Mouse (Mus musculus): ENCODE measurements around the gene Lsamp. TPM values are rescaled to one million over a fixed set of nuclear protein-coding genes. Genes with fewer than 3 reads are reported as not detected.

The Lsamp gene
- total RNA-seq, 4 experiments from 2014 or later: 0.17 to 0.43 (median 0.28) TPM

DNA sequence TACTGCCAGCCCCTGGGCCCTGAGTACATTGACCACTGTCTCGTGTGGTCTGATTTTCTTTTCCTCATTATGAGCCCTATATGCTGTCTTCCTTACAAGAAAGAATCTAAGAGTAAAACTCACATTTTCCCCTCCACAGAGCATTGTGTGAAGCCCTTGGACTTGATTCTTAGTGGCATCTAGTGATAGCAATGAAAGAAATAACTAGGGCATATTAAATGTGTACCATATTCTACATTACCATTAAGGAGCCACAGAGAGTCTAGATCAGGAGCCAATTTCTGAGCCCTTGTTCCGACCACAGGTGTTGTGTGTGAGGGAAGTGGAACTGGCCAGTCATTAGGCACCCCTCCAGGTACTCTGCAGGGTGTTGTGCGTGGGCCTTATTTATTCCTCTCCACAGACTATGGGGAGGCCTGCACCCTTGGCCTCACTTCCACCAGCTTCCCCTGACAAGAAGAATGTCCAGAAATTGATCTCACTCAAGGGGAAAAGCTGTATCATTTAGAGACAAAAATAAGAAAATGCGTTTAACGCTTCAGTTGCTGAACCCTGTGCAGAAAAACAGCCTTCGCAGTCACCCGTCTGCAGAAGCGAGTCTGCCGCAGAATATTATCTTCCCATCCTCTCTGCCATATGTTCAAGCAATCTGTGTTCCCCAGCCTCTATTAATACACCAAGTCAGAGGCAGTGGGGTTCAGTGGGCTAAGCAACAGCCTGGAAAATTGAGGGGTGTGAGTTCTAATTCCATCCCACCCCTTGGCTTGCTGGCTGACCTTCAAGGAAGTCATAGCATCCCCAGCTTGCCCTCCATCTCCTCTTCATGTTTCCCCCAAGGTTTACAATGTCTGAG, 2032.9 kb downstream of the Lsamp start:
- no peak for DNase-seq (ENCODE audit: low spot score in 2 of 2)

DNA sequence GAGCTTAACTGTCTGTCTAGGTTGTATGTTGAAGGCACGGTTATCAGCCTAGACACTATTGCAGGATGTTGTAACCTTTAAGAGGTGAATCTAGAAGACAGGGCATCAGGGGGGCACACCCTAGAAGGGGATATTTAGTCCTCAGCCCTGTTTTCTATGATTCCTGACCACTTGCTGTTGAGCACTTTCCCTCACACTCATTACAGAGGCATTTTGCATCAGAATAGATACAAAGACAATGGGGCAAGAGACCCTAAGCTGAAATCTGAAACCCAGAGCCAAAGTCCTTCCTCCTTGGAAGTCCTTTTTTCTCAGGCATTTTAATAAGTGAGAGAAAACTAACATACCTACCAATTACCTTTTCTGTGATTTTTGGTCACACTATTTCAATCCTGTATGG, 2038.4 kb downstream of the Lsamp start:
- no peak for DNase-seq (ENCODE audit: low spot score in 2 of 2)

DNA sequence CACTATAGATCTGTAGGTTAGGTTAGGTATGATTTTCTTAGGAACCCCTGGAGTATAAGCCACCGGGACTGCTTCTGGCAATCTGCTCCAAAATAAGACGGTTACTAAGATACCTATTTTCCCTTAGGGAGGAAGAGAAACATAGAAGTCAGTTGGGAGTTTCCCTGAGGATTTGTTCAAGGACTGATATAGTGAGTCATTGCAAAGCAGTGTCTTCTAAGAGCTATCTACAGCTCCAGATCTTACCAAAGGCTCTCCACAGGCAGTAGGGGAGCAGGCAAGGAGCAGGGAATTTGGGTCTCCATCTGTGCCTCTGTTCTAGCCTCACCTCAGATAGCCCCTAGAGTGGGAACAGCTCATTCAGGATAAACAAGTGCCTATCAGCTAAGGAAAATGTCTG, 2047.9 kb downstream of the Lsamp start:
- no peak for DNase-seq (ENCODE audit: low spot score in 2 of 2)

DNA sequence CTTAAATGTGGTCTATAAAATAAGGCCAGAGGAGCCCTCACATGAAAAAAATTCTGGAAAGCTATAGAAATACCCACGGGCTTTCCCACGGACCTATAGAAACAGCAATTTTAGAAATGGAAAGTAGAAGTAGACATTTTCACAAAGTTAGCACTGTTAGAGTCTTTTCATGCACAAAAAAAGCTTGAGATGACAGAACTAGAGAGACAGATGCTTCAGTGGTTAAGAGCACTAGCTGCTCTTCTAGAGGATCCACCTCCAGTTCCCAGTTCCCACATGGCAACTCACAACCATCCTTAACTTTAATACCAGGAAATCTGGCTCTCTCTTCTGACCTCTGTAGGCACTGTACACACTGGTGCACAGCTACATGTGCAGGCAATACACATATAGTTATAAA, 2049.3 kb downstream of the Lsamp start:
- no peak for DNase-seq (ENCODE audit: low spot score in 2 of 2)

DNA sequence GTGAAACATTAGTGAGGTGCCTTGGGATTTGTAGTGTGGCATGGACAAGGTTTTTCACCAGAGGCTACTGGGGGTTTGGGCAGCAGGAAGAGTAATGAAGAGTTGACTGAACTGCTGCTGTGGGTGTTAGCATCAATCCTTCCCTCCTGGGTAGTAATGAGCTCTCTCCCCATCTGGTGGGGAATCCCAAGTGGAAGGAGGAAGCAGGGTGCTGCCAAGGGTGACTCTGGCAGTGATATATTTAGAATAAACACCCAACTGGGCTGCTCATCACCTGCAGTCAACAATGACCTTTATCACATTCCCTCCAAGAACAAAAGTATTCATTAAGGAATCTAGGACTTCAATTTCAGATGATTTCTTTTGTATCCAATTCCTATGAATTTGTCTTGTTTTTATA, 2064.0 kb downstream of the Lsamp start:
- DNase-seq (ENCODE audit: low spot score in 2 of 2): no peak

DNA sequence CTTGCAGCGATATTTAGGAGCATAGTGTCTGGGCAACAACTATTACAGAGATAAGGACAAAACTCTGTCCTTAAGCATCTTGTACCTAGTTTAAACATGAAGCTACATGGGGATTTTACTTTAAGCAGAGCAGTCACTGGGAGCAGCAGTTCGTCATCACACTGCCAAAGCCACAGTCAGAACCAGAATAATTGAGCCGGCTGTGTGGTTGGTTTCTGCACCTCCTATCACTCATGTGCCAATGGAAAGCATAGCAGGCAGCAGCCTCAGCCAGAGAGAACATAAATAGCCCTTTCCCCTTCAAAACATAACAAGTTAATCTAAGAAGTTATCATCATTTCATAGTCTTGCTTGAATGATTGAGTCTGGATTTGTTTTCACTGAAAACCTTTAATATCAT, 2075.8 kb downstream of the Lsamp start:
- DNase-seq (ENCODE audit: low spot score in 2 of 2): no peak

DNA sequence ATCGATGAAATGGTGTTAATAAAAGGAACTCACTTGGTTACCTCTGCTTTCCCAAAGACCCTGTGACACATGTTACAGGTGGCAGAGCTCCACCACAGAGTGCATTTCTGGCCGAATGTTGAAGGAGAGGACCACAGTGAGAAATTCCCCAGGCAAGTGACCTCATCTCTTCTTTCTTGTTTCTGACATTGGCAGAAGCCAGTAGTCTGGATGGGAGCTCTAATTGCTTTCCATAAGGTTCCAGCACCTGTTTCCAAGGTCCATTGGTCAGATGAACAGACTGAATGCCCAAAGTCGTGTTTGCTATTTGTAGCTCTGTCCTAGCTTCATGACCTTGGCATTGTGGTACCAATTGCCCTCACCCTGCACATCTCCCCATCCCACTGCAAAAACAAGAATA, 2090.2 kb downstream of the Lsamp start:
- DNase-seq (ENCODE audit: low spot score in 2 of 2): no peak

DNA sequence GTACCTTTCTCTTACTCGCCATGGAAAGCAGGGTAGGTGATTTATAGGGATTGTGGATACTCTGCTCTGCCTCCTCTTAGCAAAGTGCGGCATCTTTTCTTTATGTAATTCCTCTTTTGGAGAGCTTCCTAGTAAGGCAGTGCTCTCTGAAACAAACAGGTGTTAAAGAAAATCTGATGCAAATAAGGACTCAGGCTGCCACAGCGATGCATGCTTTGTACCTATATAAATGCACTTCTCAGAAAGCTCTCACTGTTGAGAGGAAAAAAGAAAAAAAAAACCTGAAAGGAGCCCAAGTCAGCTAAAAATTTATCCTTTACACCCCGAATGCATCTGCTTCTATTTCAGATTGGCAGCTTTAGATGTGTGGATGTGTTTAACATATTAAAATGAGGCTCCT, 2095.4 kb downstream of the Lsamp start:
- DNase-seq (ENCODE audit: low spot score in 2 of 2): no peak

DNA sequence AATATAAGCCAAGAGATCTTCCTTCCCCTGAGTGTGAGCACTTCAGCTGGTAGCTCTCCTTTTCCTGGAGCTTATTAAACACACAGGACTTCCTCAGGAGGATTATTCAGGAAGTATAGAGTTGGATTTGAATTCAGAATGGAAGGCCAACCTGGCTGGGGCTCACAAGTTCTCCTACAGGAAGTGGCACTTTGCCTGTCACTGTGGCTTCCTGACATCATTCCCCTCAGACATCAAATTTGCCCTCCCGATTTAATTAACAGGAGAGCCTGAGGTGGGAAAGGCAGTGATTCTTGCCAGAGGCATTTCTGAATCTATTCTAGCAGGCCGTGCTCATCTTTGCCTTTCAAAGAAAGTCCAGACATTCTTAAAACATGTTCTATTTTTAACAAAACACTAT, 2097.4 kb downstream of the Lsamp start:
- no peak for DNase-seq (ENCODE audit: low spot score in 2 of 2)

DNA sequence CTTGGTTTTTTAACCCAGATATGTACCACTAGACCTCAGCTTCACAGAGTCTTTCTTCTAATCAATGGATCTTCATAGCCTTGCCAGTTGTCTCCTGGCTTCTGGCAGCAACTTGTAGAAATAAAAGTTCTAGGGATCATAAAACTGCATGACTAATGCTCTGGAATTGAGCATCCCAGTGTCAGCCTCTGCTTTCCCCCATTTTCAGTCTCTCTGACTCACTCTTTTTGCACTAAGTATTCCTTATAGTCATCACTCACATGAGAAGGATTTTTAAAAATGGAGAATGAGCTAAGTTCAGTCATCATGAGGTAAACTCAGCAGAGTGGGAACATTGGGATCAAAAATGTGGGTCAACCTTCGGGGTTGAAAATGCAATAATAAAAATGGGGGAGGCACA, 2113.3 kb downstream of the Lsamp start:
- no peak for DNase-seq (ENCODE audit: low spot score in 2 of 2)

DNA sequence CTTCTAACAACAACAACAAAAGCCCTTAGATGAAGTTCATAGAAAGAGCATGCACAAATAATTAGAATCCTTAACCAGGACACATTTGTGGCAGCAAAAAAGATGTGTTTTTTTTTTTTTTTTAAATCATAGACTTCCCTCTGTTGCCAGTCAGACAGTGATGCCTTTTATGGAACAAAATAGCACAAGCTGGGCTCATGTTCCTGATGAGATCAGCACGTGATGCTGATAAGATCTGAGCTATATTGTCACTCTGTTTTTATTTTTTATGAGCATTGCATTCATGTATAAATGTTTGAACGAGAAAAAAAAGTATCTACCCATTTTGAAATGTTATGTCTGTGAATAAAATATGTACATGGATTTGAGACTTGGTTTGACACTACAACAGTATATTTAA, 2118.0 kb downstream of the Lsamp start:
- DNase-seq (ENCODE audit: low spot score in 2 of 2): no peak

DNA sequence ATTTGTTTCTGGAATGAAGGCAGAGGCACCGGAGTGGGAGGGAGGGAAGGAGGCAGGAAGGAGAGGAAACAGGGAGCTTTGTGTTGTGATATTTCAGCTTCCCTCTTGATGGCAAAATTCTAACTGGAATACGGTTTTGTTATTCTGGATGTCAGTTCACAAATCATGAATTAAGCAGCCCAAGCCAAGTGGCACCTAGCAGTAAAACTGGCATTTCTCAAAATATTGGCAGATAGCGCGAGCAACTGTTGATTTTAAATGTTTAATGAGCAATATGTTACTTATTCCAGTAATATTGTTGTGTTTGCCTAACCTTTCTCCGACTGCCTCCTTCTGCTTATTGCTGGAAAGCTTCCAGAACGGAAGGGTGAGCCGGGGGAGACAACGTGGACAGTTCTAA, 2118.5 kb downstream of the Lsamp start:
- no peak for DNase-seq (ENCODE audit: low spot score in 2 of 2)

DNA sequence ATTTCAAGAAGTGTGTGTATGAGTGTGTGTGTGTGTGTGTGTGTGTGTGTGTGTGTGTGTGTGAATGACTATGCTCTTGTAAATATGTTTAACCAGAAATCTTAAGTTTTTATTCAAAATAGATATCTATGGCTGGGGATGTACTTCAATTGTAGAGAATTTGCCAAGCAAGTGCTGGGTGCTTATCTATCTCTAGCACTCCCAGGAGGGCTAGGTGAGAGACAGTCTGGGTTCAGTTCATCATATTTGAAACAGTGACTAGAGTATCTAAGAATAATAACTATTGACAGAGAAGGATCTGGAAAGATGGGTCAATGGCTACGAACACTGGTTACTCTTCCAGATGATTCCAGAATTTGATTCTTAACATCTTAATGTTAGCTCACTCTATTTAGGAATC, 2128.1 kb downstream of the Lsamp start:
- no peak for DNase-seq (ENCODE audit: low spot score in 2 of 2)

DNA sequence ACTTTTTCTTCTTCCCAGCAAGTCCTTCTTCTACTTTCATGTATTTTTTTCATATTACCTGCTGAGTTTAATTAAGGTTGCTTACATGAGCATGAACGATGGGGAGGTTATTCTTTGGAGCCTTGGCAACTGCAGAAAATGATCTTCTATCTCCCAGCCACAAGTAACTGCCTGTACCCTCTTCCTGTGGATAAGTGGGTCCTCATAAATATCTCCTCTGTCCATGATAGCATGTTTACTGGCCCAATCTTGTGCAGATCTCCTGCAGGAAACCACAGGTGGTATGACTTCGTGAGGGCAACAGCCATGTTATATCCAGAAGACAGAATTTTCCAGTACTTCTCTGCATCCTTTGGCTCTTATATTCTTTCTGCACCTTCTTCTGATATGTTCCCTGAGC, 2129.1 kb downstream of the Lsamp start:
- DNase-seq (ENCODE audit: low spot score in 2 of 2): no peak

DNA sequence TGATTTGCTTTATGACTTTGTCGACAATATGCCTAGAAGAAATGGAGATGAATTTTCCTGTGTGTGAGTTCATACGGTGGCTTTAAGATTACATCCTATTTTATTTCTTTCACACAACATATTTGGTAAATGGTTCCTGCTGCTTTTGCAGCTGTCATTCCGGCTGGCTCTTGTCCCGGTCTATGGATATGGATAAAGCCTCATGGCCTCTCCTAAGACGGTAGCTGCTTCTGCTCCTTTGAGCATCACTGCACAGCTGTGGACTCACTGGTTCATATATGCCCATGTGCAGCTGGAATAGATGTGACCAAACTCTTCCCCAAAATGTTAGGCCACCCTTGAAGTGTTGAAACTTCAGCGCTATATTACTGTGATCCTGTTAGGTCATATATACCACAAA, 2137.6 kb downstream of the Lsamp start:
- DNase-seq (ENCODE audit: low spot score in 2 of 2): no peak

DNA sequence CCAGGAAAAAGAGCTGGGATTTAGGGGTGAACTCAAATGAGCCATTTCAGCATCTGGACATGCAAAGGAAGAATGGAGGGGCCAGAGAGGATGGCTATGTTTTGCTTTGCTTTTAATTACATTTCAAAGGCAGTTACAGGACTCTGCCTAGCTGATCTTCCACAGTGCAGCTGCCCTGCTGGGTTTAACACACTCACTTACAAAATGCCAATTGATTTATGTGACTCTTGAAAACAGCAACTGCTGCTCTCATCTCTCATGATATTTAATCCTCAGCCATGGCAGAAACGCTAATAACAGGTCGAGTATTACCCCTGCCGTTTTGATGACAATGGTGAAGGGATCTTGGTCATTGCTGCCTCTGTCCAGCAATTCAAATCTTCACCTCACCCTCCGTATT, 2139.7 kb downstream of the Lsamp start:
- DNase-seq (ENCODE audit: low spot score in 2 of 2): no peak

DNA sequence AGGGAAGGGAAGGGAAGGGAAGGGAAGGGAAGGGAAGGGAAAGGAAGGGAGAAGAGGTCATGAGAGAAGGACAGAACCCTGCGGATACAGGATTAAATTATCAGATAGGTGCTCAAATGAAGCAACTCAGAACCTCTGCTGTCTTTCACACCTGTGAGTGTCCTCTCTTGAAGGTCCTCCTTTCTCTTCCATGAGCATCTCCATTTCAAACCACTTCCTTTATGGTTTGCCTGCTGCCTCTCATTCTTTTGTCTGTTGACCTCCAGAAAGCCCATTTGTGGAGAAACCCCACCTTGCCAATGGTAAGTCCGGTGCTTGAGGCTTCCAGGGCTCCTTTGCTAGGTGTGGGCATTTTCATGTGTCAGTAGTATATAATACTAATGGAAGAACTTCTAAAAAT, 2141.9 kb downstream of the Lsamp start:
- no peak for DNase-seq (ENCODE audit: low spot score in 2 of 2)

DNA sequence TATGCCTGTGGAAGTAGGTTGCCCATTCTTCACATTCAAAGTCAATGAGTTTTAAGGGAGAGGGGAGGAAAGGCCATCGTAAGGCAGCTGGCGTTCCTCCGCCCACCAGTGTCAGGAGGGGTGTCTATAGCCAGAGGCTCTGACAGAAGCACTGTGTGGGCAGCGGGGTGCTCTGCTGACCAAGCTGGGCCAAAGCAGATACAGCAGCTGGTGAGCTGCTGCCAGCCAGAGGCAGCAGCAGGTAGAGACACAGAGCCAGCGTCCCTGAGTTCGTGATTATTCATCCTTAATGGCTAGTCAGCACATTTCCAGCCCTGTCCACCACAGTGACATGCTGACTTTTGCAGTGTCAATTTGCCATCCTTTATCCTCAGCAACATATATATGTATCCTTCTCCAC, 2163.0 kb downstream of the Lsamp start:
- DNase-seq (ENCODE audit: low spot score in 2 of 2): no peak

DNA sequence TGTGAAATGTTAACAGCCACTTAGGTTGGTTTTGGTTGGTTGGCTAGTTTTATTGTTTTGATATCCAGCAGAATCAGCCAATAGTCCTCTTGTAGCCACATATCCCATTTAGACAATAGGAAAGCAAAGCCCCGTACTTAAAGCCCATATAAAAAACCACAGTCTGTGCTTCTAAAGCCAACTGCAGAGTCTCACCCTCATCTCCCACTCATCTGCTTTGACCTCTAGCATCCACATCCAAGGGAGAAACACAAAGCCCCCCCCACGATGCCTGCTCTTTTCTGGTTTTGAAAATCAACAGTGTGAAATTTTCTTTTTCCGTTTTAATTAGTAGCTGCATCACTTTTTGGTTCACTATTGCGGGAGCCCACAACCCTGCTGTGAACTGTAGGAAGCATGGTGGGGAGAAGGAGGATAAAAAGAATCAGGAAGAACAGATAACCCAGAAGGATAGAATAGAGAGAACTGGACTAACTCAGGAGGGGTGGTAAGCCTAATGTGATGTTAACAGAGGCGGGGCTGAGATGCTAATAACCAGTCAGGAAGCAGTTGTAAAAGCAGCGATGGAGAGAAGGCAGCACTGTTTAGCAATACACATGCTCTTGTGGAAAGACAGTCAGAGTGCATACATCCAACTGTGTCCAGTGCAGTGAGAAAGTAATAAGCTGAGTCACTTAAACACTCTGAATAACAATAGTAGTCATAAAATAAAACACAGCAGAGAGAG, 2165.2 kb downstream of the Lsamp start:
- DNase-seq (ENCODE audit: low spot score in 2 of 2): no peak

DNA sequence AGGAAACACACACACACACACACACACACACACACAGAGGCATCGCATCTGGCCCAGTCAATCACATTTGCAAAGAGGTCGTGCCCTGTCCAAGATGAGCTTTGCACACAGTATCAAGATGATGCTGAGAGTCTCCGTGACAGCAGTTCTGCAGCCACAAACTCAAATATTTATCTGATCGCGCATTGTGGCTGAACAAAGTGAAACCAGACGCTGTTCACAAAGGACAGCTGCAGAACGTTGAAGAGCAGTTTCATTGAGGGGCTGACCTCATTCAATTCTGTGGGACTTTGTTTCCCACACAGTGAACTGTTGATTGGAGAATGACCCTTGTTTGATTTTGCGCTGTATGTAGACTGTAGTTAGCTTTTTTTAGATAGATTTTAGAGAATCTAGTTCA, 2168.5 kb downstream of the Lsamp start:
- DNase-seq (ENCODE audit: low spot score in 2 of 2): no peak

DNA sequence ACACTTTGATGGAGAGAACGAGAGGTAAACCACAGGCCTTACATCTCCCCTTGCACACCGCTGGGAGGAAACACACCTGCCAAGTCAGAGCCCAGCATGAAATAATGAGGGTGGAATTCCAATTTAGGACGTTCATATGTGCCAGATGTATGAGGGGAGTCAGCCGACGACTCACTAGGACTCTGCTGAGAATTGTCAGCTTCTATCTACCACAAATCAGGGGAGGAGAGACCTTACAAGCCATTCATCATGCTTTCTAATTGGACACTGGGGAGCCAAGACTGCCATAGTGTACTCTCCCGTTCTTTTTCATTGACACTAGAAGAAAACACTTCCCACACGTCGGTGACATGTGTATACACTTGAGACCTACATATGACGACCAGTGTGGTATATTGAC, 2173.7 kb downstream of the Lsamp start:
- no peak for DNase-seq (ENCODE audit: low spot score in 2 of 2)

DNA sequence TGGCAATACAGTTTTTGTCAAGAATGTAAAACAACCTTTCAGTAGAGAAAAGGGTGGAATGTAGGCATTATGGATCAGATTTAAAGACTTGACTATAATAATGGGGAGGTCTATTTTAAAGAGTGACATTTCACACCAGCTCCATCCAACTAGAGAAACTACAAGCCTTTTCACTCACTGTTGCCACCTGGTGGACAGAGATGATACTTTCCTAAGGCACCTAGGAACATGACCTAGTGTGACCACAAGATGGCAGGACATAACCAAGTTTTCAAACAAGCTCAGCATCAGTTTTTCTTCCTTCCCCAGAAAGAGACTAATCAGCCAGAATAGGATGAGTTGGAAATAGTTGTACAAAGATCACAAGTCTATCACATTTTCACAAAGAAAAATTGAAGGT, 2180.8 kb downstream of the Lsamp start:
- peak; percentile 54 to 55 for DNase-seq (ENCODE audit: low spot score in 2 of 2)

DNA sequence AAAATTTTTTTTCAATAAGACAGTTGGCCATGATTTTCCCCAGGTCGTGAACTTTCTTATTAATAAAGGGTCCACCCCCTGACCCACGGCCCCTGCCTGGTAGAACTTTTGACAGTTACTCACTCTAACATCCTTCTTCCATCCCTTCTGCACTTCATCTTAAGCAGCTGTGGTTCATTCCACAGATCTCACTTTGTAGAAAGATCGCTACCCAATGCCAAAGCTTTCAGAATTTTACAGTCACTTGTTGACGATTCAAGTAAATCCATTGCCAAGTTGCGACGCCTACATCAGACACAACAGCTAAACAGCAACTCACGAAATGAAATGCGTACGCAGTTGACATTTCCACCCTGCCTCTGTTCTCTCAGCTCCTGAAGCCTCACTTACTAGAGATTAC, 2184.1 kb downstream of the Lsamp start:
- no peak for DNase-seq (ENCODE audit: low spot score in 2 of 2)

All from gastrocnemius, adult 8-10 months (tissue).